Mouse (Mus musculus) neural tube, embryonic 14.5 days (tissue): ENCODE measurements around the gene Hus1b. TPM values are rescaled to one million over a fixed set of nuclear protein-coding genes. Genes with fewer than 3 reads are reported as not detected.
A peak's percentile ranks its signal among the peaks of the same experiment; 100 is the strongest.

Experiments used
- ATAC-seq: fragments of 200-750 bp; cut with Nextera tagmentation; 2 replicates; pipeline ENCODE4 v1.8.0; 2017; ENCODE audit warnings: low read depth, mild to moderate bottlenecking, moderate TSS enrichment, moderate library complexity
- H3K27ac ChIP-seq: fragments of 300-500 bp; sonication (generic); 2 replicates; pipeline ENCODE4 v1.5.1; 2014; ENCODE audit warnings: low read depth, mild to moderate bottlenecking, control low read depth, low read length, moderate library complexity, mixed read lengths
- H3K27me3 ChIP-seq: fragments of 300-500 bp; sonication (generic); 2 replicates; pipeline ENCODE4 v1.6.1; 2014; ENCODE audit warnings: low read length; ENCODE audit not compliant: control insufficient read depth, insufficient read depth
- H3K36me3 ChIP-seq: fragments of 300-500 bp; sonication (generic); 2 replicates; pipeline ENCODE4 v1.6.1; 2014; ENCODE audit warnings: low read length, mixed read lengths; ENCODE audit not compliant: control insufficient read depth, insufficient read depth
- H3K4me1 ChIP-seq: fragments of 300-500 bp; sonication (generic); 2 replicates; pipeline ENCODE4 v1.6.1; 2014; ENCODE audit warnings: low read length; ENCODE audit not compliant: control insufficient read depth, insufficient read depth
- H3K4me2 ChIP-seq: fragments of 300-500 bp; sonication (generic); 2 replicates; pipeline ENCODE4 v1.6.1; 2014; ENCODE audit warnings: mild to moderate bottlenecking, low read depth, low read length, control low read depth
- H3K4me3 ChIP-seq: fragments of 300-500 bp; sonication (generic); 2 replicates; pipeline ENCODE4 v1.5.1; 2014; ENCODE audit warnings: low read depth, low read length, control low read depth, mixed read lengths
- H3K9ac ChIP-seq: fragments of 300-500 bp; sonication (generic); replicated peaks from 2 replicates; pipeline ENCODE4 v1.6.1; 2014; ENCODE audit warnings: low read depth, mild to moderate bottlenecking, control low read depth, low read length, mixed read lengths
- H3K9me3 ChIP-seq: fragments of 300-500 bp; sonication (generic); 2 replicates; pipeline ENCODE4 v1.6.1; 2016; ENCODE audit warnings: low read length; ENCODE audit not compliant: control insufficient read depth
- WGBS: fragments of 180-500 bp; shearing (Covaris S2); extraction: QIAGEN DNeasy Blood & Tissue Kit; methylation state at CpG from one replicate; pipeline ENCODE4 v1.1.7; 2014; 5-methylcytosine and 5-hydroxymethylcytosine counted together
- polyA plus RNA-seq: library from polyadenylated mRNA; unstranded; fragments of >200 nt; fragmentation: Nextera tagmentation; extraction: Ambion mirVana; gene quantifications from 2 replicates; pipeline ENCODE4 v1.2.1, GENCODE M21; 2014

Gene Hus1b
- polyA plus RNA-seq, 1 experiment from 2014 or later, result 0.35 TPM

DNA sequence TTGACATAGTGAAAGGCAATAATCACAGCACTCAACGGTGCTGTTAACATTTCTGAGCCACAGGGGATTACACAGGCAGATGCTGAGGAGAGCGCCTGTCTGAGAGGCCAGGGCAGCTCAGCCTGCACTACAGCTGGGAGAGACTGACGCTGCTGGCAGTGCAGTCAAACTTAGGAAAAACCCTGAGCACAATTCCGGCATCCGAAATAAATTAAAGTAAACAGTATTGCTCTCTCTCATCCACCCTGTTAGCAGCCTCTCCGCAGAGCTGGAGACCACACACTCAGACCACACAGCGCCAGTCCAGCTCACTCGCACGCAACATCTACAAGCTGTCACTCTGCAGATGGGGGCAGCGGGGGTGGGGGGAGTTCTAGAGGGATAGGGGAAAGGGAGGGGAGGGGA lies 18.9 kb upstream of the Hus1b start:
- ATAC-seq, result peak; percentile 73; the same call in 1 of the 2 replicates
- peak overlapping the region; percentile 30; the same call in 1 of the 2 replicates for H3K4me2 ChIP-seq
- no peaks in the 10 kb centered on the region for H3K36me3 ChIP-seq
- 0 out of 2 replicates have a peak overlapping the region, but pooled peaks have one; percentile 25 for H3K9ac ChIP-seq
- H3K4me1 ChIP-seq, result peaks cover 7% of the 10 kb centered on the region; the same call in 1 of the 2 replicates
- H3K27me3 ChIP-seq, result no peaks in the 10 kb centered on the region
- no peaks in the 10 kb centered on the region for H3K9me3 ChIP-seq
- no peak overlapping the region for H3K4me3 ChIP-seq
- H3K27ac ChIP-seq, result no peak overlapping the region
- WGBS, result 8% methylated on average over 10 of the region's 10 CpGs

DNA sequence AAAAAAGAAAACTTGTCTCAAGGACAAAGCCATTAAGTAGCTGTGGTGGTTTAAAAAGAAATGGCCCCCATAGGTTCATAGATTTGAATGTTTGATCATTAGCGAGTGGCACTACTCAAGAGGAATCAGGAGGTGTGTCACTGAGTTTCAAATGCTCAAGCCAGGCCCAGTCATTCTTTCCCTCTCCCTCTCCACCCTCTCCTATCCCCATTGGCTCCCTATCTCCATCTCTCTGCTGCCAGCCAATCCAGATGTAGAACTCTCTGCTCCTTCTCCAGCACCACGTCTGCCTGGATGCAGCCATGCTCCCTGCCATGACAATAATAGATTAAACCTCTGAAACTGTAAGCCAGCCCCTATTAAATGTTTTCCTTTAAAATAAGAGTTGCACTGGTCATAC lies 14.4 kb upstream of the Hus1b start:
- Histone ChIP-seq H3K27me3 (no peaks in the 10 kb centered on the region), H3K36me3 (no peaks in the 10 kb centered on the region), H3K9me3 (no peaks in the 10 kb centered on the region), H3K4me3 (no peak overlapping the region), H3K4me2 (no peak overlapping the region), H3K4me1 (peaks cover 7% of the 10 kb centered on the region; the same call in 1 of the 2 replicates), H3K9ac (no peak overlapping the region), H3K27ac (no peak overlapping the region)
- WGBS, result 61% methylated on average over 2 of the region's 2 CpGs
- no peak for ATAC-seq

DNA sequence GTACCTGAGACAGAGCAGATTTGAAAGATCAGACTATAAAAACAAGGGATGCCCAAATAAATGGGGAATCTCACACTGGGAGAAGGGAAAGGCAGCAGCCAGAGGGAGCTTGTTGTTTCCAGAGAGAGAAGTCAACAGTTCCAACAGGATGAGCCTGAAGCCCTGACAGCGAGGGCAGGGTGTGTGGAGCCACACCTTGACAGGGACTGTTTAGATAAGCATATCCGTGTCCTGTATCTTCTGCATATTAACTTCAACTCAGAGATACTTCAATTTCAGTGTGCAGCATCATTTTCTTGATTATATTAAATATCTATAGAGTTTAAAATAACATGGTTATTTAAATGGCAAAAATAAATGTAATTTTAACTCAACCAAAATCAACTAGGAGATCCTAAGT lies 13.2 kb upstream of the Hus1b start:
- no peak overlapping the region for H3K9ac ChIP-seq
- no peaks in the 10 kb centered on the region for H3K4me1 ChIP-seq
- no peaks in the 10 kb centered on the region for H3K9me3 ChIP-seq
- no peak overlapping the region for H3K27ac ChIP-seq
- no peak overlapping the region for H3K4me2 ChIP-seq
- no peak for ATAC-seq
- 88% methylated on average over 2 of the region's 2 CpGs for WGBS
- H3K4me3 ChIP-seq, result no peak overlapping the region
- H3K36me3 ChIP-seq, result no peaks in the 10 kb centered on the region
- no peaks in the 10 kb centered on the region for H3K27me3 ChIP-seq

DNA sequence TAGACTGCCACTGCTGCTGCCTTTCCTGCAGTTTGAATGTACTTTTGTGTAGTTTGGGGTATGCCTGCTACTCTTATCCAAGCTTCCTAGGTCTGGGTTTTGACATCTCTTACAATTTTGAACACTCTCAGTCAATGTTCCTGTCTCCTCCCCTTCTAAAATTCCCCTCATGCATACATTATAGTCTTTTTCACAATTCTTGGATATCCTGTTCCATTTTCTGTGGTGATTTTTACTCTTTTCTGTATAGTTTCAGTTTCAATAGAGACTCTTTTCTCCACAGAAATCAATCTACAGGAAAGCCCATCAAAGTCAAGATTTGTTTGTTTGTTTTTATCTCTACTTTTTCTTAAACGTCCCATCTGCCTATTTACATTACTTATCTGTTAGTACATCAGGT lies 6.0 kb upstream of the Hus1b start:
- no peak overlapping the region for H3K9ac ChIP-seq
- no peaks in the 10 kb centered on the region for H3K27me3 ChIP-seq
- WGBS, result 87% methylated on average over 1 of the region's 1 CpGs
- ATAC-seq, result no peak
- no peak overlapping the region for H3K4me2 ChIP-seq
- no peaks in the 10 kb centered on the region for H3K9me3 ChIP-seq
- H3K27ac ChIP-seq, result no peak overlapping the region
- H3K4me1 ChIP-seq, result no peaks in the 10 kb centered on the region
- no peak overlapping the region for H3K4me3 ChIP-seq
- no peaks in the 10 kb centered on the region for H3K36me3 ChIP-seq

DNA sequence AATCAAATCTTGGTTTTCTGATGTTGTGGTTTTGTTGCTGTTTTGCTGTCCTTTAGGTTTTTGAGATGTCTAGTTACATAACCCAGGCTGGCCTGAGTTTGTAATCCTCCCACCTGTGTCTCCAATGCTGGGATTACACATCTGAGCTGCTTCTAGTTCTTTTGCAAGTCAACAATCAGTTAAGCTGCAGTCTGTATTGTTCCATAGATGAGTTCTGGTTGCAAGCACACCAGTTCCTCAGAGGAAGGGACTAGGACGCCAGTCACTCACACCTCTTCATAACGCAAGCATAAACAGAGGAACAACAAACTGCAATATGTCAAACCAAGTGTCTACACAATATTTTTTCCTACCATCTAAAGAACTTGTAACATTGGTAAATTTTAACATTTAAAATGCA lies 4.5 kb upstream of the Hus1b start:
- no peaks in the 10 kb centered on the region for H3K9me3 ChIP-seq
- no peaks in the 10 kb centered on the region for H3K4me1 ChIP-seq
- H3K36me3 ChIP-seq, result no peaks in the 10 kb centered on the region
- no peak overlapping the region for H3K4me3 ChIP-seq
- no peaks in the 10 kb centered on the region for H3K27me3 ChIP-seq
- no peak overlapping the region for H3K27ac ChIP-seq
- WGBS, result 95% methylated on average over 2 of the region's 2 CpGs
- no peak overlapping the region for H3K4me2 ChIP-seq
- no peak for ATAC-seq
- H3K9ac ChIP-seq, result no peak overlapping the region

DNA sequence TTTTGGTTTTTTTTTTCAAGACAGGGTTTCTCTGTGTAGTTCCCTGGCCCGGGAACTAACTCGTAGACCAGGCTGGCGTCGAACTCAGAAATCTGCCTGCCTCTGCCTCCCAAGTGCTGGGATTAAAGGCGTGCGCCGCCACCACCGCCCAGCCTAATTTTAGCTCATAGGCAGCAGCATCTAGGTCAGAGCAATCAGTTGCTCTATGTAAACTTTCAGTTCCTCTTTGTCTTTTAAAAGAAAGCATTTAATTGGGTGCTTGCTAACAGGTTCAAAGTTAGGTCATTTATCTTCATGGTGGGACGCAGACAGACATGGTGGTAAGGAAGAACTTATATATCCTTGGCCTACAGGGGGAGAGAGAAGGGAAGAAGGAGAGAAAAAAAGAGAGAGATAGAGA lies 1.6 kb upstream of the Hus1b start:
- H3K4me3 ChIP-seq, result no peak overlapping the region
- no peaks in the 10 kb centered on the region for H3K27me3 ChIP-seq
- no peak overlapping the region for H3K9ac ChIP-seq
- over 99% methylated on average over 9 of the region's 9 CpGs for WGBS
- H3K36me3 ChIP-seq, result no peaks in the 10 kb centered on the region
- H3K4me1 ChIP-seq, result no peaks in the 10 kb centered on the region
- no peak overlapping the region for H3K4me2 ChIP-seq
- ATAC-seq, result no peak
- H3K27ac ChIP-seq, result no peak overlapping the region
- H3K9me3 ChIP-seq, result no peaks in the 10 kb centered on the region

DNA sequence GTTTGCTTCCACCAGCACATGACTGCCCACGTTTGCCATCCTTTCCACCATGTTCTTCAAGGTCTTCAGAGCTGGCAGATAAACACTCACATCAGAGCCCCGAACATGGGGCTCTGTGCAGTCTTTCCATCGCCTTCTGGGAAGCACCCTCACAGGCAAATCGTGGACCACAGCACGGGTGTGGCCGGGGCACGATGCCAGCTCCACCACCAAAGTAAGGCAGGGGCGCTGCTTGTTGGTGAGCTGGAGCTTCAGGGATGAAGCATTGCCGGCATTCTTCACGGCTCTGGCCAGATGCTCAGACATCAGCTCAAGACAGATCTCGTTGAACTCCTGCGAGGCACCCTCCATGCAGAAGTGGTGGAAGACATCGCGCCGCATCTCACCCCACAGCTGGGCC lies 430 bp downstream of the Hus1b start:
- no peak overlapping the region for H3K4me2 ChIP-seq
- H3K9ac ChIP-seq, result no peak overlapping the region
- H3K27ac ChIP-seq, result no peak overlapping the region
- no peaks in the 10 kb centered on the region for H3K36me3 ChIP-seq
- H3K4me1 ChIP-seq, result no peaks in the 10 kb centered on the region
- no peaks in the 10 kb centered on the region for H3K27me3 ChIP-seq
- 95% methylated on average over 15 of the region's 15 CpGs for WGBS
- H3K9me3 ChIP-seq, result no peaks in the 10 kb centered on the region
- H3K4me3 ChIP-seq, result no peak overlapping the region
- no peak for ATAC-seq

DNA sequence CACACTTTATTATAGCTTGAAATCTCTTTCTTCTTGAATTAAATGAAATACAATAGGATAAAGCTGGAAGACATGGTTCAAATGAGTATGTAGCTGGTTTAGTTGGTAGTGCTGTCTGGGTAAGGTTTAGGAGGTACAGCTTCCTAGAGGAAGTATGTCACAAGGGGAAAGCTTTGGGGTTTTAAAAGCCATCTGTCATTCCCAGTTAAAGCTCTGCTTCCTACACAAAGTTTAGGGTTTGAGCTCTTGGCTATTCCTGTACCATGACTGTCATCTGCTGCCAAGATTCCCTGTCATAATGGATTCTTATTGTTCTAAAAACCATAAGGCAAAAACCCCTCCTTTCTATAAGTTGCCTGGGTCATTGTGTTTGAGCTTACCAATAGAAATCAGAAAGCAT lies 1.8 kb downstream of the Hus1b start:
- H3K9me3 ChIP-seq, result no peaks in the 10 kb centered on the region
- H3K36me3 ChIP-seq, result no peaks in the 10 kb centered on the region
- H3K4me1 ChIP-seq, result no peaks in the 10 kb centered on the region
- no peak overlapping the region for H3K9ac ChIP-seq
- no peak overlapping the region for H3K27ac ChIP-seq
- no peak overlapping the region for H3K4me3 ChIP-seq
- ATAC-seq, result no peak
- H3K4me2 ChIP-seq, result no peak overlapping the region
- H3K27me3 ChIP-seq, result no peaks in the 10 kb centered on the region

DNA sequence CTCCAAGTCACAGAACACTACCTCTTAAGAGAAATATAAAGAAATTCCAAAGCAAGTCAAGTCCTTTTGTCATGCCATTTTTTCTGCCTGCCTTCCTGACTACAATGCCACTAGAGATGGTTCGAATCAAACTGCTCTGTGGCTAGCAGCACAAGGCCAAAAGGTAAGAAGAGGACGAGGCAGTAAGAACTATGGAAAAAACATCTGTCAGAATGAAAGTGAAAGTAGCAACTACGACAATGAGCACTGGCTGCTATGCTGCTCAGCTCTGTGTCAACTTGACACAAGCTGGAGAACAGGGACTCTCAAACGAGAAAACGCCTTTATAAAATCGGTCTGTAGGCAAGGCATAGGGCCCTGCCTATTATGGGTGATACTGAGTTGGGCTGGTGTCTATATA lies 14.6 kb downstream of the Hus1b start:
- Histone ChIP-seq H3K4me3 (no peak overlapping the region), H3K9me3 (no peaks in the 10 kb centered on the region), H3K36me3 (no peaks in the 10 kb centered on the region), H3K27me3 (no peaks in the 10 kb centered on the region), H3K4me2 (no peak overlapping the region), H3K9ac (no peak overlapping the region), H3K4me1 (no peaks in the 10 kb centered on the region), H3K27ac (no peak overlapping the region)
- WGBS, result 75% methylated on average over 6 of the region's 6 CpGs
- no peak for ATAC-seq

DNA sequence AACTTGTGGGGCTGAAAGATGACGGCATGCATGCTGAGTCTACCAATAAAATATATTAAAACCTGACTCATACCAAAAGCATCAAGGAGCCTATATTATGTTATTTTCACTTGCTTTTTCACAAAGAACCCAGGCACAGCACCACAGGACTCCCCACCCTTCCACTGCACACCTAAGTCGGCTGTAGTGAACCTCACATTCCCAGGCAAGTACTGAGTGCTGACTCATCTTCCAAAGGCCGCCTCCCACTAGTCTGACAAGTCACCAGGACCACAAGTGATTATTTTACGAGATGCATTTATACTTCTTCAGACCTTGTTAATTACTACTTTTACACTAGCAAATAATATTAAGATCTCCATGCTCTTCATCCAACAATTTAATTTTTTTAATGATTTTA lies 15.9 kb downstream of the Hus1b start:
- Histone ChIP-seq H3K27ac (no peak overlapping the region), H3K4me1 (no peaks in the 10 kb centered on the region), H3K27me3 (no peaks in the 10 kb centered on the region), H3K4me2 (no peak overlapping the region), H3K9me3 (no peaks in the 10 kb centered on the region), H3K9ac (no peak overlapping the region), H3K36me3 (no peaks in the 10 kb centered on the region), H3K4me3 (no peak overlapping the region)
- 85% methylated on average over 4 of the region's 4 CpGs for WGBS
- ATAC-seq, result no peak
